Mouse (Mus musculus) heart, embryonic 16.5 days (tissue): ENCODE data around the gene Mrpl21. TPM values are rescaled to one million over a fixed set of nuclear protein-coding genes. Genes with fewer than 3 reads are reported as not detected.
A peak's percentile ranks its signal among the peaks of the same experiment; 100 is the strongest.

Experiments
- ATAC-seq: fragments of 200-750 bp; cut with Nextera tagmentation; replicated peaks from 2 replicates; pipeline ENCODE4 v1.8.0; 2017; ENCODE audit warnings: moderate number of reproducible peaks; ENCODE audit not compliant: insufficient read depth, low FRiP score; ENCODE audit errors: extremely low read depth
- H3K27ac ChIP-seq: fragments of 300-500 bp; sonication (generic); 2 replicates; pipeline ENCODE4 v1.5.1; 2014; ENCODE audit warnings: mild to moderate bottlenecking, low read length, control low read depth, moderate library complexity
- H3K27me3 ChIP-seq: fragments of 300-500 bp; sonication (generic); 2 replicates; pipeline ENCODE4 v1.6.1; 2014; ENCODE audit warnings: low read length, mixed read lengths; ENCODE audit not compliant: control insufficient read depth, insufficient read depth
- H3K36me3 ChIP-seq: fragments of 300-500 bp; sonication (generic); 2 replicates; pipeline ENCODE4 v1.6.1; 2014; ENCODE audit not compliant: control insufficient read depth, insufficient read depth
- H3K4me1 ChIP-seq: fragments of 300-500 bp; sonication (generic); 2 replicates; pipeline ENCODE4 v1.6.1; 2014; ENCODE audit warnings: low read length, mixed read lengths; ENCODE audit not compliant: control insufficient read depth, insufficient read depth
- H3K4me2 ChIP-seq: fragments of 300-500 bp; sonication (generic); 2 replicates; pipeline ENCODE4 v1.6.1; 2014; ENCODE audit warnings: low read depth, mild to moderate bottlenecking, control low read depth, low read length
- H3K4me3 ChIP-seq: fragments of 300-500 bp; sonication (generic); 2 replicates; pipeline ENCODE4 v1.5.1; 2014; ENCODE audit warnings: mild to moderate bottlenecking, control low read depth, low read length
- H3K9ac ChIP-seq: fragments of 300-500 bp; sonication (generic); 2 replicates; pipeline ENCODE4 v1.6.1; 2014; ENCODE audit warnings: low read length, control low read depth
- H3K9me3 ChIP-seq: fragments of 300-500 bp; sonication (generic); replicated peaks from 2 replicates; pipeline ENCODE4 v1.6.1; 2016; ENCODE audit warnings: low read length; ENCODE audit not compliant: control insufficient read depth
- WGBS: fragments of 180-500 bp; shearing (Covaris S2); extraction: QIAGEN DNeasy Blood & Tissue Kit; methylation state at CpG from one replicate; pipeline ENCODE4 v1.1.7; 2014; 5-methylcytosine and 5-hydroxymethylcytosine counted together
- polyA plus RNA-seq: library from polyadenylated mRNA; unstranded; fragments of >200 nt; fragmentation: Nextera tagmentation; extraction: Ambion mirVana; gene quantifications from 2 replicates; pipeline ENCODE4 v1.2.1, GENCODE M21; 2015

Mrpl21 gene
- polyA plus RNA-seq, 1 experiment from 2014 or later, result 100 TPM

DNA sequence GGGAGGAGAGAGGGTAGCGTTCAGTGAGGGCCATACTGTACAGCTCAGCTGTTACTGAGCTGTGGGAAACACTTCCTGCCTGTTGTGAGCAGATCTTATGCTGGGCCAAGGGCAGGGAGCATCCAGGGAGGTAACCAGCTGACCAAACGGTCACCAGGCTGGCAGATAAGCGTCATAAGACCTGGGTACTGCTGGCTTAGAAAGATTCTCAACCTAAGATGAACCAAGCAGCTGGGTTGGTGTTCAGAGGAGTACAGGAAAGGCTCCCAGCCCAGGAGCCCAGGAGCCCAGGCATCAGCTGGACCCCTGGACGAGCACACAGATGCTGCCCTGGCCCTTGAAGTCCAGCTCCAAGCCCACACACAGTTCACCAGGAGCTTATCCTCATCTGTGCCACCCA lies 15.4 kb upstream of the Mrpl21 start:
- no peak overlapping the region for H3K9ac ChIP-seq
- no peak overlapping the region for H3K27ac ChIP-seq
- 96% methylated on average over 4 of the region's 4 CpGs for WGBS
- H3K27me3 ChIP-seq, result no peaks in the 10 kb centered on the region
- no peak overlapping the region for H3K4me2 ChIP-seq
- no peaks in the 10 kb centered on the region for H3K4me1 ChIP-seq
- ATAC-seq, result no peak
- no peaks in the 10 kb centered on the region for H3K9me3 ChIP-seq
- no peak overlapping the region for H3K4me3 ChIP-seq
- H3K36me3 ChIP-seq, result peaks cover 29% of the 10 kb centered on the region

DNA sequence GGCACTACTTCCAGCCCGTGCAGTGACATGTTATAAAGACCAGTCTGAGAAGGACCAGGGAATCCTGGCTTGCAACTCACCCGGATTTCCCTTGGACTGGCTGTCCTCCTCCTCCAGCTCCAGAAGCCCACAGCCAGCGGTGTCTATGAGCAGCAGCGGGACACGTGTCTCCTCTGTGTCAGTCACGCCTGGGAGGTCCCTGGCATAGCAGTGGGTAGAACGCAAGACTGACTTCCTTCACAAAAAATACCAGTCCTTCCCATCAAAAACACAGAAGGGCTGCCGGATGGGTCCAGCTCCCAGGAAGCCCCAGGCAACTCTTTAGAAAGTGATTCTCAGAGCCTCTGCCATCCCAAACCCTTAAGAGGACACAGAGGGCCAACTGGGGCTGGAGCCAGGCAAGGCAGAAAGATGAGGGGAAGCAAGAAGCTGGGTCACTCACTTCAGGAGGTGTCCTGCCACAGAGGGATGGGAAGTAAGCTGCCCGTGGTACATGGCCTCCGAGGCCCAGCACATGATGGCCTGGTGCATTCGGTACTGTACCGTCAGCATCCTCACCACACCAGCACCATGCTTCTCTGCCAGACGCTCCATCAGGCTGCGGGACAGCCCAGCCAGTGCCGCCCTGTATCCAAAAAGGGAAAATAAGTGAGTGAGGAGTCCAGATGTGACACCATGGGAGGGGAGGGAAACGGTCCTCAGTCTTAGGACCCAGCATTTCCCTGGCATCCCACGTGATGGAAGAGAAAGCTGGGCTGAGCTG lies 14.3 kb upstream of the Mrpl21 start:
- Histone ChIP-seq H3K36me3 (peaks cover 33% of the 10 kb centered on the region), H3K4me2 (no peak overlapping the region), H3K4me3 (no peak overlapping the region), H3K27me3 (no peaks in the 10 kb centered on the region), H3K9me3 (no peaks in the 10 kb centered on the region), H3K4me1 (no peaks in the 10 kb centered on the region), H3K27ac (no peak overlapping the region), H3K9ac (no peak overlapping the region)
- 91% methylated on average over 17 of the region's 17 CpGs for WGBS
- no peak for ATAC-seq

DNA sequence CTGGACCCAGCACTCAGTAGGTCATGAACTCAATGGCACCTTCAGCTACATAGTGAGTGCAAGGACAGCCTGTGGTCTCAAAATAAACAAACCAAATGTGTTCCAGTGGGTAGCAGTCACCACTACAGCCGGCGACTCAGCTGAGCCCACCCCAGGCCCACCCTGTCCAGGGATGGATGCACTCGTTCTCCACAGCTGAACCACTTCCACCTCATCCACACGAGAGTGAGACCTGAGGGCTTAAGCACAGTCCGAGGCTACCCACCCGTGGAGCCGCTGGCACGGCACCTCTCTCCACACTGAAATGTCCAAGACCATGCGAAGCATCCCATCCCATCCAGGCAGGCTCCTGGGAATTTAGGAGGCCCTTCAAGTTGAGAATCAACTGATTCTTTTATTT lies 13.4 kb upstream of the Mrpl21 start:
- no peaks in the 10 kb centered on the region for H3K27me3 ChIP-seq
- H3K36me3 ChIP-seq, result peaks cover 35% of the 10 kb centered on the region
- no peaks in the 10 kb centered on the region for H3K9me3 ChIP-seq
- ATAC-seq, result no peak
- no peak overlapping the region for H3K27ac ChIP-seq
- H3K4me1 ChIP-seq, result no peaks in the 10 kb centered on the region
- 84% methylated on average over 9 of the region's 9 CpGs for WGBS
- no peak overlapping the region for H3K4me2 ChIP-seq
- H3K4me3 ChIP-seq, result no peak overlapping the region
- no peak overlapping the region for H3K9ac ChIP-seq

DNA sequence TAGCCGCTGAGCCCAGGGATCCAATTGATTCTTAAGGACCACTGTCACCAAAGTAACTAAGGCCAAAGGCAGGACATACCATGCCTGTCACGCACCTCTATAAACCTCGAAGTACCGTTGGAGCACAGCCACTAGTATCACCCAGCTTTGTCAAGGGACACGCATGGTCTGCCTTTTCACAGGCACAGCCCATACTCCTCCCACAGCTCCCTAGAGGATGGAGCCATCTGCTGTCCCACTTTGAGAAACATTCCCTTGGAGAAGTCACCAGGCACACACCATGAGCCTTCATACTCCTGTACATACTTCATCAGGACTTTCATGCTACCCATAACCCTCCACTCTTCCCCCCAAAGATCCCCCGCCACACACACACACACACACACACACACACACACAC lies 12.9 kb upstream of the Mrpl21 start:
- Histone ChIP-seq H3K27ac (no peak overlapping the region), H3K9me3 (no peaks in the 10 kb centered on the region), H3K9ac (no peak overlapping the region), H3K4me2 (no peak overlapping the region), H3K27me3 (no peaks in the 10 kb centered on the region), H3K4me1 (no peaks in the 10 kb centered on the region), H3K4me3 (no peak overlapping the region), H3K36me3 (peaks cover 30% of the 10 kb centered on the region)
- ATAC-seq, result no peak
- WGBS, result 94% methylated on average over 6 of the region's 6 CpGs

DNA sequence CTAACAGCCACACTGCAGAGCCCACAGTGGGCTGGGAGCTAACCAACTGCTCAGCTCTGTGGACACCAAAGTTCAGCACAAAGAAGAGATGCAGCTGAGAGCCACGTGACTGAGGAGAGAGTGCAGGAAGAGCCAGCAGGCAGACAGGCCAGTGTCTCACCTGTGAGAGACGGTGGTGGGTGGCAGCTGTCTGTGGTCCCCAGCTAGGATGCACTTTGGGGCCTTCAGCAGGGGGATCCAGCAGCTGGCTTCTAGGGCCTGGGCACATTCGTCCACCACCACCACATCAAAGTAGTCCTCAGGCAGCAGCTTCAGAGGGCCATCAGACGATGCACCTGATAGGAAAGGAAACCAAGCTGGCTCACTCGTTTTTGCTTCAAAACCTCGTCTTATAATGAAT lies 11.3 kb upstream of the Mrpl21 start:
- Histone ChIP-seq H3K36me3 (peaks cover 29% of the 10 kb centered on the region), H3K27me3 (no peaks in the 10 kb centered on the region), H3K4me2 (no peak overlapping the region), H3K4me1 (no peaks in the 10 kb centered on the region), H3K9me3 (no peaks in the 10 kb centered on the region), H3K27ac (no peak overlapping the region), H3K9ac (no peak overlapping the region), H3K4me3 (no peak overlapping the region)
- 80% methylated on average over 6 of the region's 6 CpGs for whole genome bisulfite sequencing
- no peak for ATAC-seq

DNA sequence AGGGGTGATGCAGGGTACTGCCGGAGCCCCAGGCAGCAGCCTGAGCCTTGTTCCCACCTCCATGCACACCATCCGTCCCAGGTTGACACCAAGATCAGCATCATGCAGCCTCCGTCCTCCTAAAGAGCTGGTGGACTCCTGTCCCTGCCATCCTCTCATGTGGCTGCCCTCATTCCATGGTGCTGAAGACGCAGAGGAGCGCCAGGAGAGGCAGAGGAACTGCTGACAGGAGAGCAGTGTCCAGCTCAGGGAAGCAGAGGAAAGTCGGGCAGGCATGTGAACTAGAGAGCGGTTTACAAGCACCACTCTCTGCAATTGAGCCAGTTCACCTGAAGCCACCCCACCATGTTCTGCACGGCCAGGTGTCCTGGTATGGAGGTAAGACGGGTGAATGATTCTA lies 9.4 kb upstream of the Mrpl21 start:
- Histone ChIP-seq H3K27me3 (no peaks in the 10 kb centered on the region), H3K4me2 (no peak overlapping the region), H3K4me1 (no peaks in the 10 kb centered on the region), H3K36me3 (peaks cover 30% of the 10 kb centered on the region), H3K27ac (no peak overlapping the region), H3K9me3 (no peaks in the 10 kb centered on the region), H3K9ac (no peak overlapping the region), H3K4me3 (no peak overlapping the region)
- ATAC-seq, result no peak
- 87% methylated on average over 9 of the region's 9 CpGs for WGBS

DNA sequence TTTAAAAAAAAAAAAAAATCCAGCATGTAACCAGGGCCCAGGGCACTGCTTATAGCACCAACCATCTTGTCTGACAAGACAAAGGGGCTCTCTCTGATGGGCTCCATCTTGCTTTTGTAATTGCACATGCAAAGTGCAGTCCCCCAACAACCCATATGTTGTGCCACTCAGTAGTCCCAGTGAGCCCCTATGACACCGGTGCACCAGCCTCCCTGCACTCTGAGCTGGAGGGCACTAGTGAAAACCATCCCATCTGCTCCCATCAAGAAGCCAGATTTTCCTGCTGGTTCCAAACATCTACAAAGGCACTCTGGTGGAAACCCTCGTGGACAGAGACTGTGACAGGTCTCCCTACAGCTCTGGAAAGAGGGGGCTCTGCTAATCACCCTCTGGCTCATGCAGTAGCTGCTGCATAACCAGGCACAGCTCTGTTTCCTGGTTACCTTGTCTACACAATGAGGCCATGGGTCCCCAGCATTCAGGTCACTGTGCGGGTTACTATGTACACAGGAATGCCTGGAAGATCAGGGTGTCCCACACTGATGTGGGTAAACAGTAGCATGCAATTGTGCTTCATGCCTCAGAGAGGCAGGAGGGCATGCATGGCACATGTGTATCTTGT lies 6.8 kb upstream of the Mrpl21 start:
- ATAC-seq, result no peak
- Histone ChIP-seq H3K9me3 (no peaks in the 10 kb centered on the region), H3K27me3 (no peaks in the 10 kb centered on the region), H3K4me1 (no peaks in the 10 kb centered on the region), H3K36me3 (peaks cover 31% of the 10 kb centered on the region), H3K4me2 (no peak overlapping the region), H3K4me3 (no peak overlapping the region), H3K9ac (no peak overlapping the region), H3K27ac (no peak overlapping the region)
- WGBS, result 90% methylated on average over 3 of the region's 3 CpGs

DNA sequence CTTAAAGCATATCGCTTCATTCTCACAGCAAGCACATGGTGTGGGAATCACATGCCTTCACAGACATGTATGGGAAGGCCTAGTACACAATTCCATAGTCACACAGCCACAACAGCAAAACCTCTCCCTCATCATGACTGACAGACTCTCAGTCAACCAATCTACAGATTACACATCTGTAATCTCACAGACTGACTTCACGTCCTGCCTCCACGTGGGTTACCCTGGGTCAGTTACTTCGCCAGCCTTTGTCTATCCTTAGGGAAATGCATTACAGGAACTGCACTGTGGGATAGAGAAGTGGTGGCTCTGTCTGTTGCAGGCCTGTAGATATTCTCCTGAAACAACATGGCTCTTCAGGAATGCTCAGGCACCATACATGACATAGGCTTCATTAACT lies 815 bp upstream of the Mrpl21 start:
- Histone ChIP-seq H3K9me3 (no peaks in the 10 kb centered on the region), H3K27ac (no peak overlapping the region), H3K4me1 (peaks cover 15% of the 10 kb centered on the region), H3K4me3 (peak overlapping the region; percentile 91), H3K9ac (peak overlapping the region; percentile 91), H3K27me3 (no peaks in the 10 kb centered on the region), H3K4me2 (peak overlapping the region; percentile 88), H3K36me3 (peaks cover 15% of the 10 kb centered on the region; the same call in 1 of the 2 replicates)
- no peak for ATAC-seq
- 60% methylated on average over 4 of the region's 4 CpGs for WGBS

DNA sequence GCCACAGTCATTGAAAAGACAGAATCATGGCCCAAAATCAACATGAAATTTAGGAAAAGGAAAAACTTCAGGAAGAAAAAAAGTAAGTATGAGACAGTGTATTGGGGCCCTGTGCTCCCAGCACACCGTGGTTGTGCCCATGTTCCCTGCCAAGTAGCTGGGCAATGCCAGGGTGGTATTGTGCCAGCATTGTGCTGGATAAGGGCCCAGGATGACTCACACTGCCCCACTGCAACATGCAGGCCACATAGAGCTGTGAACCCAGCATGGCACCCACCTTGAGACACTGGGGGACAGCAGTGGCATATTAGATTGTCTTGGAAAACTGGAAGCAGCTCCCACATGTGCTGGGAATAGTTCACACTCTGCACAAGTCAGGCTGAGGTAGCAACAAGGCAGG lies 6.3 kb downstream of the Mrpl21 start:
- Histone ChIP-seq H3K9me3 (no peaks in the 10 kb centered on the region), H3K4me2 (no peak overlapping the region), H3K36me3 (peaks cover 47% of the 10 kb centered on the region), H3K4me1 (no peaks in the 10 kb centered on the region), H3K27ac (no peak overlapping the region), H3K9ac (no peak overlapping the region), H3K4me3 (no peak overlapping the region), H3K27me3 (no peaks in the 10 kb centered on the region)
- no peak for ATAC-seq
- WGBS, result 100% methylated on average over 1 of the region's 1 CpGs
